ENCODE assay signal across 9 mouse cellular contexts in genomic region chr8:71612141-71612540, GRCm38 (mm10). TPM values are rescaled to one million over a fixed set of nuclear protein-coding genes. Genes with fewer than 3 reads are reported as not detected.
DNase-seq lines count a peak whose midpoint lies in the region; ATAC-seq and TF ChIP-seq lines count a peak whose summit lies in the region.
"Had no signal": no experiment of that assay in that cellular context is flagged by ENCODE, and none has a peak within 500 bp of the region (broad histone marks: within the 10 kb centered on the region; RNA-seq: fewer than 3 reads in every experiment).

No protein-coding gene starts in this region.

- no peak for TF ChIP-seq POLR2A in lung, adult 2 months (IDR thresholded peaks at IDR 0.05; ENCODE audit: borderline replicate concordance, extremely low read depth, low read depth, low read length)
- TF ChIP-seq POLR2A in small intestine, adult 2 months (IDR thresholded peaks at IDR 0.05; ENCODE audit: low read depth, low read length), result no peak

- peaks cover 4% of the 10 kb centered on the region; the same call in 1 of the 2 replicates for H3K4me1 ChIP-seq in lung, adult 2 months (ENCODE audit: control insufficient read depth, insufficient read depth, low read length)
- H3K4me1 ChIP-seq in embryonic facial prominence, embryonic 14.5 days (ENCODE audit: control insufficient read depth, insufficient read depth, low read length), result peaks cover 9% of the 10 kb centered on the region; the same call in 1 of the 2 replicates
- peaks cover 8% of the 10 kb centered on the region for H3K4me1 ChIP-seq in limb, embryonic 11.5 days (ENCODE audit: control insufficient read depth, insufficient read depth, low read length)
- peaks cover 9% of the 10 kb centered on the region for H3K4me1 ChIP-seq in small intestine, adult 2 months (ENCODE audit: control insufficient read depth, insufficient read depth, insufficient read length, low read length)

- no peak overlapping the region for H3K27ac ChIP-seq in embryonic facial prominence, embryonic 14.5 days (replicated peaks; ENCODE audit: low read depth, low read length)
- no peak overlapping the region for H3K27ac ChIP-seq in limb, embryonic 11.5 days (replicated peaks; ENCODE audit: low read depth, low read length)
- peak overlapping the region; percentile 46 for H3K27ac ChIP-seq in small intestine, adult 2 months (ENCODE audit: insufficient read depth, low read depth, low read length)

- H3K9ac ChIP-seq in embryonic facial prominence, embryonic 14.5 days (ENCODE audit: low read depth, low read length), result peak overlapping the region; percentile 89
- H3K9ac ChIP-seq in limb, embryonic 11.5 days (ENCODE audit: low read length), result peak overlapping the region; percentile 87; the same call in 1 of the 2 replicates

- WGBS in lung, adult 2 months, result 20% methylated on average over 5 of the region's 5 CpGs
- WGBS in embryonic facial prominence, embryonic 14.5 days, result 32% methylated on average over 5 of the region's 5 CpGs
- WGBS in limb, embryonic 11.5 days, result 52% methylated on average over 5 of the region's 5 CpGs
- 12% methylated on average over 5 of the region's 5 CpGs for WGBS in small intestine, adult 2 months

- DNase-seq in lung, adult 2 months, result no peak
- no peak for DNase-seq in lung, adult 18-20 months
- DNase-seq in embryonic facial prominence, embryonic 14.5 days (ENCODE audit: low spot score), result no peak
- no peak for DNase-seq in limb, embryonic 11.5 days (ENCODE audit: low spot score)
- DNase-seq in spleen, adult 18-20 months, result no peak
- DNase-seq in adrenal gland, postnatal 36 days, result no peak
- no peak for DNase-seq in embryo, embryonic 9.5 days (ENCODE audit: extremely low spot score)

- no peaks in the 10 kb centered on the region for H3K27me3 ChIP-seq in embryonic facial prominence, embryonic 14.5 days (replicated peaks; ENCODE audit: control insufficient read depth, insufficient read depth, low read length)
- H3K27me3 ChIP-seq in limb, embryonic 11.5 days (ENCODE audit: control insufficient read depth, insufficient read depth, low read length), result no peaks in the 10 kb centered on the region
- H3K27me3 ChIP-seq in small intestine, adult 2 months (ENCODE audit: control insufficient read depth, insufficient read depth, low read length), result no peaks in the 10 kb centered on the region

- peaks cover 40% of the 10 kb centered on the region for H3K36me3 ChIP-seq in embryonic facial prominence, embryonic 14.5 days (ENCODE audit: control insufficient read depth, insufficient read depth, low read length)
- H3K36me3 ChIP-seq in limb, embryonic 11.5 days (ENCODE audit: control insufficient read depth, insufficient read depth, low read length), result peaks cover 12% of the 10 kb centered on the region; the same call in 1 of the 2 replicates
- peaks cover 15% of the 10 kb centered on the region; the same call in 1 of the 2 replicates for H3K36me3 ChIP-seq in small intestine, adult 2 months (ENCODE audit: control insufficient read depth, insufficient read depth, low read length)

- TF ChIP-seq CTCF in lung, adult 2 months (IDR thresholded peaks at IDR 0.05; ENCODE audit: insufficient read depth, low read length), result no peak
- no peak for TF ChIP-seq CTCF in small intestine, adult 2 months (IDR thresholded peaks at IDR 0.05; ENCODE audit: extremely low read depth, insufficient read length, insufficient replicate concordance, low read depth, low read length)

- peak overlapping the region; percentile 57 for H3K4me2 ChIP-seq in embryonic facial prominence, embryonic 14.5 days (ENCODE audit: low read depth, low read length)
- H3K4me2 ChIP-seq in limb, embryonic 11.5 days (ENCODE audit: low read depth, severe bottlenecking), result peak overlapping the region; percentile 82

- no peaks in the 10 kb centered on the region for H3K9me3 ChIP-seq in embryonic facial prominence, embryonic 14.5 days (ENCODE audit: control insufficient read depth, low read length)
- no peaks in the 10 kb centered on the region for H3K9me3 ChIP-seq in limb, embryonic 11.5 days (ENCODE audit: control insufficient read depth, low read length)

- ATAC-seq in embryonic facial prominence, embryonic 14.5 days (ENCODE audit: low read depth), result no peak
- no peak for ATAC-seq in limb, embryonic 11.5 days (ENCODE audit: insufficient number of reproducible peaks, low FRiP score, low TSS enrichment, low read depth)

- H3K4me3 ChIP-seq in lung, adult 2 months (replicated peaks; ENCODE audit: extremely low read depth, low read depth, low read length), result peak overlapping the region; percentile 86
- H3K4me3 ChIP-seq in embryonic facial prominence, embryonic 14.5 days (ENCODE audit: low read depth, low read length), result peak overlapping the region; percentile 89
- H3K4me3 ChIP-seq in limb, embryonic 11.5 days (ENCODE audit: low read depth, low read length), result peak overlapping the region; percentile 91
- peak overlapping the region; percentile 82 for H3K4me3 ChIP-seq in small intestine, adult 2 months (ENCODE audit: low read depth, low read length)

RNA-seq across cellular contexts. Expression of gene Colgalt1, which starts 1.3 kb away (rescaled TPM):
- polyA plus RNA-seq in lung, adult 2 months (2012; rRNA removed), result 172 and 200 TPM in 2 replicates
- 107 and 112 TPM in 2 replicates for polyA plus RNA-seq in embryonic facial prominence, embryonic 14.5 days (2014; fragmentation: Nextera tagmentation; extraction: Ambion mirVana)
- 46.6 and 49.8 TPM in 2 replicates for polyA plus RNA-seq in limb, embryonic 11.5 days (2014; fragmentation: Nextera tagmentation; extraction: Ambion mirVana)
- polyA plus RNA-seq in small intestine, adult 2 months (2012; rRNA removed), result 52.4 and 59.8 TPM in 2 replicates
- total RNA-seq in adrenal gland, postnatal 36 days (2021), result 10 to 100 TPM; 57.4 to 61.8 TPM

RNA-seq across cellular contexts. Expression of gene Fam129c, which starts 14.7 kb away (rescaled TPM):
- 4.8 and 5.4 TPM in 2 replicates for polyA plus RNA-seq in lung, adult 2 months (2012; rRNA removed)
- polyA plus RNA-seq in embryonic facial prominence, embryonic 14.5 days (2014; fragmentation: Nextera tagmentation; extraction: Ambion mirVana), result 2.3 and 3.5 TPM in 2 replicates
- 2.7 and 3.8 TPM in 2 replicates for polyA plus RNA-seq in limb, embryonic 11.5 days (2014; fragmentation: Nextera tagmentation; extraction: Ambion mirVana)
- polyA plus RNA-seq in small intestine, adult 2 months (2012; rRNA removed), result 1.7 and 4.5 TPM in 2 replicates
- total RNA-seq in adrenal gland, postnatal 36 days (2021), result 1 to 10 TPM; 1.8 to 3.7 TPM

RNA-seq across cellular contexts. Expression of gene Pgls, which starts 20.2 kb away (rescaled TPM):
- polyA plus RNA-seq in lung, adult 2 months (2012; rRNA removed), result 140 TPM in 2 replicates
- polyA plus RNA-seq in embryonic facial prominence, embryonic 14.5 days (2014; fragmentation: Nextera tagmentation; extraction: Ambion mirVana), result 239 and 245 TPM in 2 replicates
- polyA plus RNA-seq in limb, embryonic 11.5 days (2014; fragmentation: Nextera tagmentation; extraction: Ambion mirVana), result 230 and 239 TPM in 2 replicates
- 174 and 266 TPM in 2 replicates for polyA plus RNA-seq in small intestine, adult 2 months (2012; rRNA removed)
- total RNA-seq in adrenal gland, postnatal 36 days (2021), result 100 to 1,000 TPM; 137 to 165 TPM

RNA-seq across cellular contexts. Expression of gene Slc27a1, which starts 43.5 kb away (rescaled TPM):
- 73.5 and 101 TPM in 2 replicates for polyA plus RNA-seq in lung, adult 2 months (2012; rRNA removed)
- polyA plus RNA-seq in embryonic facial prominence, embryonic 14.5 days (2014; fragmentation: Nextera tagmentation; extraction: Ambion mirVana), result 15.5 and 20.4 TPM in 2 replicates
- 16.7 and 18.0 TPM in 2 replicates for polyA plus RNA-seq in limb, embryonic 11.5 days (2014; fragmentation: Nextera tagmentation; extraction: Ambion mirVana)
- 28.6 and 29.6 TPM in 2 replicates for polyA plus RNA-seq in small intestine, adult 2 months (2012; rRNA removed)
- total RNA-seq in adrenal gland, postnatal 36 days (2021), result 100 to 1,000 TPM; 177 to 245 TPM

RNA-seq across cellular contexts. Expression of gene Nxnl1, which starts 45.7 kb away (rescaled TPM):
- 0.09 TPM in 1 of 2 replicates, not detected in the other for polyA plus RNA-seq in lung, adult 2 months (2012; rRNA removed)
- 0.07 TPM in 1 of 2 replicates, not detected in the other for polyA plus RNA-seq in embryonic facial prominence, embryonic 14.5 days (2014; fragmentation: Nextera tagmentation; extraction: Ambion mirVana)
- not detected in 2 replicates for polyA plus RNA-seq in limb, embryonic 11.5 days (2014; fragmentation: Nextera tagmentation; extraction: Ambion mirVana)
- not detected in 2 replicates for polyA plus RNA-seq in small intestine, adult 2 months (2012; rRNA removed)
- 1 to 10 TPM in 1 of 2 experiments, under 1 TPM in 1; 0.73 to 1.7 TPM for total RNA-seq in adrenal gland, postnatal 36 days (2021)
- polyA plus RNA-seq: brain, embryonic 14.5 days had no signal
